Mouse (Mus musculus): Measurements from ENCODE around the gene Ttc29. TPM values are rescaled to one million over a fixed set of nuclear protein-coding genes. Genes with fewer than 3 reads are reported as not detected.
A peak's percentile ranks its signal among the peaks of the same experiment; 100 is the strongest.

The Ttc29 gene
- polyA plus RNA-seq (2015; fragmentation: Nextera tagmentation; extraction: Ambion mirVana), result not detected in 2 replicates

DNA sequence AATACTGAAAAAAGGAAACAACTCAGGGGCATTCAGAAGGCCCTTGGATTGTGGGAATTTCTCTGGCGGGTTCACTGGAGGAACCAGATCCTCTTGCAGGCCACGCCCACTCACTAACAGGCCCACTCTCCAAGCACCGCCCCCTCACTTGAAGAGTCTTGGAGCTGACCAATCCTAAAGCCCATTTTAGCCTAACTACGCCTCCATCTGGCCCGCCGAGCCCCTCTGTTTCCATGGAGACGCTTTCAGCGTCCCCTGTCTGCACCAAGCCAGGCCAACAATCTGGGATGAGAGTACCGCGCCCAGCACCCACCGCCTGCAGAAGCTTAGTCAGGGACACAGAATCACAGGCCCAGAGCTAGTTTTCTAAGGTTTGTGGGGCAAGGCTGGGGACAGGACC, at the start of gene Ttc29:
Gene Ttc29 (plus strand): TSS at position 224 of the 400 bp plus-strand sequence.
- Histone ChIP-seq H3K4me1 (replicated peaks) (peaks cover 4% of the 10 kb centered on the region), H3K4me3 (replicated peaks) (no peak within 1 kb of the TSS), H3K27ac (no peak within 1 kb of the TSS), H3K9ac (no peak within 1 kb of the TSS), H3K36me3 (no peaks in the 10 kb centered on the region), H3K27me3 (replicated peaks) (no peaks in the 10 kb centered on the region), H3K9me3 (no peaks in the 10 kb centered on the region), H3K4me2 (replicated peaks) (peak within 1 kb of the TSS; percentile 41)
- WGBS, result 1% methylated on average over 11 of the region's 11 CpGs
- peak; percentile 97 for ATAC-seq

DNA sequence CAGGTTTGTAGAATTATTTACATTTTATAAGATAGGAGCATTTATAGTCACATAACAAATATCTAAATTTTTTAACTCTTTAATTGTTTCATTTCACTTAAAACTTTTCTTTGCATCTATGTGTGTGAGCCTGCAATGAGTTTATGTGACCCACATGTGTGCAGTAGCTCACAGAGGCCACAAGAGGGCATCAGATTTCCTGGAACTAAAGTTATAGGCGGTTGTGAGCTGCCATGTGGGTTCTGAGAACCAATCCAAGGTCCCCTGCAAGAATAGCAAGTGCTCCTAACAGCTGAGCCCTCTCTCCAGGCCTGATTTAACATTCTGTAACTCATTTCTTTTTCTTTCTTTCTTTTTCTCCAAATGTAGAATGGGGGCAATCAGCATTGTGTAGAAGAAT, 41.7 kb upstream of the Ttc29 start:
- H3K4me1 ChIP-seq (replicated peaks), result no peaks in the 10 kb centered on the region
- no peak overlapping the region for H3K4me3 ChIP-seq (replicated peaks)
- H3K9ac ChIP-seq, result no peak overlapping the region
- 71% methylated on average over 1 of the region's 1 CpGs for WGBS
- H3K9me3 ChIP-seq, result no peaks in the 10 kb centered on the region
- ATAC-seq, result no peak
- no peak overlapping the region for H3K4me2 ChIP-seq (replicated peaks)
- H3K27me3 ChIP-seq (replicated peaks), result no peaks in the 10 kb centered on the region
- no peak overlapping the region for H3K27ac ChIP-seq
- H3K36me3 ChIP-seq, result no peaks in the 10 kb centered on the region

DNA sequence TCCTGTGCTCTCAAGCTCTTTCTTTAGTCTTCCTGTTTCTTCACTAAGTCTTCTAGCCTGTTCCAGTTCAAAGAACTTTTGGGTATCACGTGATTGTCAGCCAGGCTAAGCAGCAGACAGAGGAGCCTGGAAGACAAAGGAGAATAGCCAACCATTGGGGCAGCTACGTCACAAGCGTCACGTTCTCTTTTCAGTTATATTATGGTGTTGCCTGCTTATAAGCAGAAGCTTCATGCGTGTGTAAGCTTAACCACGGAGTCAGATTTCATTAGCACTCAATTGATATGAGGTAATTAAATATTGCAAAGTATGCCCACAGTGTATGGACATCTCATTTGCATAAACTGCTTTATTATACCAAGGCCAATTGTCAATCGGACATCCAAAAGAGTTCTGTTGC, 30.4 kb upstream of the Ttc29 start:
- no peak overlapping the region for H3K9ac ChIP-seq
- H3K9me3 ChIP-seq, result no peaks in the 10 kb centered on the region
- no peak overlapping the region for H3K27ac ChIP-seq
- no peaks in the 10 kb centered on the region for H3K27me3 ChIP-seq (replicated peaks)
- H3K36me3 ChIP-seq, result no peaks in the 10 kb centered on the region
- no peak overlapping the region for H3K4me3 ChIP-seq (replicated peaks)
- no peak overlapping the region for H3K4me2 ChIP-seq (replicated peaks)
- no peaks in the 10 kb centered on the region for H3K4me1 ChIP-seq (replicated peaks)
- 83% methylated on average over 7 of the region's 7 CpGs for WGBS
- ATAC-seq, result no peak

DNA sequence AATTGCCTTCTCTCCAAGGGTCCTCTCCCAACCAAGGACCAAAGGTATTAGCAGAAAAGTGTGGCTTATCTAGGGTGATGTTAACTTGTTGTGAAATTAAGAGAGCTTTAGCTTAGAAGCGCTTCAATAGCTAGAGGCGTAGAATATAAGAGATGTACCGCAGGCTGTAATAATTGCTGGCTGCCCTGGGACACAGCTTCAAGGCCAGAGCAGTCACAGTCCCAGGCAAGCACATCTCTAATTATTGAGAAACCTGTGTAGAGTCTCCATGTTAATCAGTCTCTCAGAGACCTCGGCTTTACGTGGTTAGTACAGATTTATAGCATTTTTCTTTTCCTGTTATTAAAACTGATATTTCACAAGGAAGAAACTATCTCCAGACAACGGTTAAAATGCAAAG, 29.7 kb upstream of the Ttc29 start:
- Histone ChIP-seq H3K4me2 (replicated peaks) (no peak overlapping the region), H3K27me3 (replicated peaks) (no peaks in the 10 kb centered on the region)
- 86% methylated on average over 6 of the region's 6 CpGs for WGBS

DNA sequence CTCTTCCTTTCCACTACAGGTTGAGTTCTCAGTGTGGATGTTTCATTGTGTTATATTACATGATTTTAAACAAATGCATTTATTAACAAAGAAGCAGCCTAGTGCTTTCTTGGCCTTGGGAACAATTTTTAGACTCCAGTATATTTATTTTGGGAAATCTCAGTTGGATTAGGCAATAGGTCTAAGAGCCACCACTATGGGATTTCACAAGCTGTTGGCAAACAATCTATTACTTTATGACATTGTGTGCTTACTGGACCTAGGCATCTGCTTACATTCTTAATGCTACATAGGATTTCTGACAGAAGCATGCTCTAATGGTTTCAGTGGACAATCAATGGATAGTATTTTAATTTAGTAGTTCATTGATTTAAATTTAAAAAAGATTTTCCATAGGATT, 26.0 kb upstream of the Ttc29 start:
- H3K27me3 ChIP-seq (replicated peaks), result no peaks in the 10 kb centered on the region
- H3K4me3 ChIP-seq (replicated peaks), result no peak overlapping the region
- H3K9me3 ChIP-seq, result no peaks in the 10 kb centered on the region
- H3K4me2 ChIP-seq (replicated peaks), result no peak overlapping the region
- H3K4me1 ChIP-seq (replicated peaks), result no peaks in the 10 kb centered on the region
- ATAC-seq, result no peak
- no peak overlapping the region for H3K27ac ChIP-seq
- H3K9ac ChIP-seq, result no peak overlapping the region
- no peaks in the 10 kb centered on the region for H3K36me3 ChIP-seq

More for the DNA sequence above, 29.7 kb upstream of the Ttc29 start:
- Histone ChIP-seq H3K9me3 (no peaks in the 10 kb centered on the region), H3K27ac (no peak overlapping the region), H3K36me3 (no peaks in the 10 kb centered on the region), H3K4me3 (replicated peaks) (no peak overlapping the region), H3K4me1 (replicated peaks) (no peaks in the 10 kb centered on the region), H3K9ac (no peak overlapping the region)
- no peak for ATAC-seq

DNA sequence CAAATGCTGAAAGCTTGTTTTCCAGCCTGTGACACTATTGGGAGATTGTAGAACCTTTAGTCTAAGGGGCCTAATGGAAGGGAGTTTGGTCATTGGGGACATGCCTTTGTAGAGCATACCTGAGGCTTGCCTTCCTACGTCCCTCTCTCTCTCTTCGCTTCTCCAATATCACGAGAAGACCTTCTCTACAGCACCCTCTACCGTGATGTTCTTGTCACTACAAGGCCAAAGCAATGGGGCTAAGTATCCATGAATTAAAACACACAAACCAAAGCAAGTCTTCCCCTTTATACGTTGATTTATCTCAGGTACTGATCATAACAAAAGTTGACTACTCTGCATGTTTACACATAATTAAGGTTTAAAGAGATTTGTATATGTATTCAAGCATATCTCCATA, 8.9 kb upstream of the Ttc29 start:
- ATAC-seq, result no peak
- 37% methylated on average over 5 of the region's 5 CpGs for WGBS
- no peaks in the 10 kb centered on the region for H3K27me3 ChIP-seq (replicated peaks)
- H3K9ac ChIP-seq, result no peak overlapping the region
- H3K9me3 ChIP-seq, result no peaks in the 10 kb centered on the region
- H3K27ac ChIP-seq, result no peak overlapping the region
- H3K4me2 ChIP-seq (replicated peaks), result no peak overlapping the region
- H3K4me1 ChIP-seq (replicated peaks), result no peaks in the 10 kb centered on the region
- no peaks in the 10 kb centered on the region for H3K36me3 ChIP-seq
- H3K4me3 ChIP-seq (replicated peaks), result no peak overlapping the region

DNA sequence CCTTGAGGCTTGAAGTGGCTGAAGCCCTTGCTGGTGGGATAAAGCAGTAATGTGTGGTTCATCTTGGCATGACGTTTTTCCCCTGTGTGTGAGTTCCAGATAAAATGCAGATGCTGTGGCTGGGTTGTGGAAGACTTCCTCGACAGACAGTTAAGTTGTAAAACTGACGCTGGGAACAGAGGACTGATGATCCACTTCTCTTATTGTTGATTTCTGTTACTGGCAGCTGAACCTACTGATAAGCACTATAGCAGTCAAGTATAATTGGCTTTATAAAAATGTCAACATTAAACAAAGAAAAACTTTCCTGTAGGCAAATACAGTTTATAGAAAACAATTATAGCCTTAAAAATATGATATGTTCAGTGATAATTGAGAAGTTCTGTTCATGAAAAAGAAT, 2.7 kb upstream of the Ttc29 start:
- no peaks in the 10 kb centered on the region for H3K27me3 ChIP-seq (replicated peaks)
- H3K4me2 ChIP-seq (replicated peaks), result no peak overlapping the region
- H3K9ac ChIP-seq, result no peak overlapping the region
- 28% methylated on average over 3 of the region's 3 CpGs for WGBS
- no peak for ATAC-seq
- no peak overlapping the region for H3K27ac ChIP-seq
- peaks cover 4% of the 10 kb centered on the region for H3K4me1 ChIP-seq (replicated peaks)
- no peak overlapping the region for H3K4me3 ChIP-seq (replicated peaks)
- H3K36me3 ChIP-seq, result no peaks in the 10 kb centered on the region
- H3K9me3 ChIP-seq, result no peaks in the 10 kb centered on the region

DNA sequence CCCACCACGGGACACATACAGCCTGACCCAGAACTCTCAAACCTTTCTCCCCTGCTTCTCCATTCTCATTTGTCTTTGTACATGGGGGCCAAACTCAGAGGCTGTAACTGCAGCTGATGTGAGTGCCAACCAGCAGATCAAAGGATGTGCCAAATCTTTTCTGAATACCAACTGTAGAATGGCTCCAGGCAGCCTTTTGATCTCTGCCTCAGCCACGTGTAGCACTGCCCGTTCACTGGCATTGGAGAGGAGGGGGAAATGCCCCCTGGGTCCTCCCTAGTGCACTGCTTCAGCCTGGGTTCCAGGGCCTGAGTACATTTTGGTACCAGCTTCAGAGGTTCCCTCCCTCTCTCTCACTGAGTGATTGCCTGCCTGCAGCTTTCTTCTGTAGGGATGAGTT, 1.5 kb downstream of the Ttc29 start:
- no peak overlapping the region for H3K9ac ChIP-seq
- H3K4me3 ChIP-seq (replicated peaks), result no peak overlapping the region
- no peaks in the 10 kb centered on the region for H3K36me3 ChIP-seq
- WGBS, result 28% methylated on average over 3 of the region's 3 CpGs
- ATAC-seq, result no peak
- no peaks in the 10 kb centered on the region for H3K9me3 ChIP-seq
- H3K4me2 ChIP-seq (replicated peaks), result no peak overlapping the region
- H3K27me3 ChIP-seq (replicated peaks), result no peaks in the 10 kb centered on the region
- H3K27ac ChIP-seq, result no peak overlapping the region
- H3K4me1 ChIP-seq (replicated peaks), result peaks cover 4% of the 10 kb centered on the region

DNA sequence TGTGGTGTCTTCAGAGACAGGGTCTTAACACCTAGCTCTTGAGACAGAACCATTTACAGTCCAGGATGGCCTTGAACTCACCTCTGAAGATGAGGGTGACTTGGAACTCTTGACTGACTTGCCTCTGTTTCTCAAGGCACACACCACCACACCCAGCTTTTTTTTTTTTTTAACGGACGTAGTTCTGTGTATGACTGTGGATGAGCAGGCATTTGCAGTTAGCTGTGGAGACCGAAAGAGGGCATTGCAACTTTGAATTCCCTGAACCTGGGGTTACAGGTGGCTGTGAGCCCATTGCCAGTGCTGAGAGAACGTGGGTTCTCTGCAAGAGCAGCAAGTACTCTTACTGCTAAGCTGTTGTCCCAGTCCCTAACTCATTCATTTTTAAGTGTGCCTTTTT, 13.0 kb downstream of the Ttc29 start:
- Histone ChIP-seq H3K4me3 (replicated peaks) (no peak overlapping the region), H3K27me3 (replicated peaks) (no peaks in the 10 kb centered on the region), H3K9ac (no peak overlapping the region), H3K4me1 (replicated peaks) (no peaks in the 10 kb centered on the region), H3K9me3 (no peaks in the 10 kb centered on the region), H3K36me3 (no peaks in the 10 kb centered on the region), H3K4me2 (replicated peaks) (no peak overlapping the region), H3K27ac (no peak overlapping the region)
- WGBS, result 73% methylated on average over 4 of the region's 4 CpGs
- ATAC-seq, result no peak

DNA sequence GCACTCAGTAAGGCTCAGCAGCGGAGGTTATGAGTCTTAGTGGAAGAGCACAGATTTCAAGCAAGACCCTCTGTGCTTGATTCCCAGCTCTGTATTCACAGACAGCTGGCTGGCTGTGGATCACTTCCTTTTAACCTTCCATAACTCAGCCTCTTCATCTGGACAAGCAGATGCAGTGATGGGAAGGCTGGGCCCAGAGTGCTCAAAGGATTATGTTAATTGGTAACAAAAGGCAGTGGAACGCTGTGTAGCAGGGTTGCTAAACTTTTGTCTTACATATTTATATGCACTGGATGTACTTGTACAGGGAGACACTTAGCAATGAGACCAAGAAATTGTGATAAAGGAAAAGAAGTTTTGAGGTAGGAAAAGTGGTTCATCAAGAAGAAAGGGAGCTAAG, 17.6 kb downstream of the Ttc29 start:
- Histone ChIP-seq H3K4me1 (replicated peaks) (no peaks in the 10 kb centered on the region), H3K36me3 (no peaks in the 10 kb centered on the region), H3K9me3 (no peaks in the 10 kb centered on the region), H3K27ac (no peak overlapping the region), H3K4me2 (replicated peaks) (no peak overlapping the region), H3K9ac (no peak overlapping the region), H3K4me3 (replicated peaks) (no peak overlapping the region), H3K27me3 (replicated peaks) (no peaks in the 10 kb centered on the region)
- 70% methylated on average over 2 of the region's 2 CpGs for WGBS
- ATAC-seq, result no peak

DNA sequence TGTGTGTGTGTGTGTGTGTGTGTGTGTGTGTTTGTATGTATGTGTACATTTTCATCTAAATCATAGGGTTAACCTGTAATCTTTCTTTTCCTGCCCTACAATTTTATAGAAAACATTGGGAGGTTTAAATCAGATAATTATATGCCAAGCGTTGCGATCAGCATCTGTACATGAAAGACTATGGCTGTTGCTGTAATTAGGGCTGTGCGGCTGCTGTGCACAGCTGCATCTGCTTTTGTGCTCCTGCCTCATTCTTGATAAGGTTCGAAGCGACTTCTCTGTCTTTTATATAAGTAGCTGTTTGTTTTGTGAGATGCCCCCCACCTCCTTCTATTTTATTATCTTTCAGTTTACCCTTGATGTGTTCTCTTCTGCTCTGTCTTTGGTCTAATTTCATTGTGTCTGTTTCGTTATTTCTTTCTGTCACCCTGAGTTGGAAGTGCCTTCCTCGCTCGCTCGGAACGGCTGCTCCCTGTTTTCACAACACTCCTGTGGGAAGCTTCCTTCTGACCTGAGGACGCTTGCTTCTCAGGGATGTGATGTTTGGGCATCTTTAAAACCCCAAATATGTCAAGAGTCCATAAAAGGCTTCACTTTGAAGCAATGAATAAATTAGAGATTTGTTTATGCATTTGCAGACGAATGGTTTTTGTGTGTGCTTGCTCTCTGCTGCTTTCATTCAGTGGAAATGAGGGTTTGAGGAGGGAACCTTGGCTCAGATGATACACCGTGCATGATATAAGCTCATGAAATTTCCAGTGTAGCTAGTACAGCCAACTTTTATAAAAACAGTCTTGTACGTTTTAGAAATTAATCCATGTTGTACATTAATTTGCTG, 20.0 kb downstream of the Ttc29 start:
- Histone ChIP-seq H3K27ac (no peak overlapping the region), H3K9ac (no peak overlapping the region), H3K4me1 (replicated peaks) (no peaks in the 10 kb centered on the region), H3K9me3 (no peaks in the 10 kb centered on the region), H3K27me3 (replicated peaks) (no peaks in the 10 kb centered on the region), H3K4me2 (replicated peaks) (no peak overlapping the region), H3K4me3 (replicated peaks) (no peak overlapping the region), H3K36me3 (no peaks in the 10 kb centered on the region)
- no peak for ATAC-seq
- WGBS, result 53% methylated on average over 14 of the region's 14 CpGs

DNA sequence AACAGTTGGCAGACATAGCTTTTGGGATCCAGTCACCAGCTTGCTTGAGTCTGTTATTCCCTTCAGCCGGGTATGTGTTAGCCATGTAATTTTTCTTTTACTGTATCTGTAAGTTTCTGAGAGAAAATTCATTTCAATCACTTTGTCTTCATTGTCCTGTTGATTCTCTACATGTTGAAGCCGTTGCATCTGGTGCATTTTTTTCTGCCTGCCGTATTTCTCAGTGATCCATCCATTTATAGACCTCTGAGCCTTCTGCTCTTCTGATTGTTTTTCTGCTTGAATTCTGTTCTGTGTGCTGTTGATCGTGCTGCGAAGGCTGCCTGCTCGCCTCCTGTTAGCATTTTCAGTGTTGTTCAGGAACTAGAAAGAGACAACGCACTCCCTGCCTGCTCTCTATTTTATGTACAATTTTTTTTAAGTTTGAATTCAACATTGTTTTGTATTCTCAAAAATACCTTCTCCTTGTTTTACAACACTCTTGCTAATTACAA, 20.7 kb downstream of the Ttc29 start:
- 64% methylated on average over 7 of the region's 7 CpGs for WGBS
- H3K4me1 ChIP-seq (replicated peaks), result no peaks in the 10 kb centered on the region
- no peaks in the 10 kb centered on the region for H3K27me3 ChIP-seq (replicated peaks)
- H3K9me3 ChIP-seq, result no peaks in the 10 kb centered on the region
- no peak overlapping the region for H3K27ac ChIP-seq
- no peak for ATAC-seq
- H3K4me2 ChIP-seq (replicated peaks), result no peak overlapping the region
- H3K36me3 ChIP-seq, result no peaks in the 10 kb centered on the region
- H3K9ac ChIP-seq, result no peak overlapping the region
- no peak overlapping the region for H3K4me3 ChIP-seq (replicated peaks)

DNA sequence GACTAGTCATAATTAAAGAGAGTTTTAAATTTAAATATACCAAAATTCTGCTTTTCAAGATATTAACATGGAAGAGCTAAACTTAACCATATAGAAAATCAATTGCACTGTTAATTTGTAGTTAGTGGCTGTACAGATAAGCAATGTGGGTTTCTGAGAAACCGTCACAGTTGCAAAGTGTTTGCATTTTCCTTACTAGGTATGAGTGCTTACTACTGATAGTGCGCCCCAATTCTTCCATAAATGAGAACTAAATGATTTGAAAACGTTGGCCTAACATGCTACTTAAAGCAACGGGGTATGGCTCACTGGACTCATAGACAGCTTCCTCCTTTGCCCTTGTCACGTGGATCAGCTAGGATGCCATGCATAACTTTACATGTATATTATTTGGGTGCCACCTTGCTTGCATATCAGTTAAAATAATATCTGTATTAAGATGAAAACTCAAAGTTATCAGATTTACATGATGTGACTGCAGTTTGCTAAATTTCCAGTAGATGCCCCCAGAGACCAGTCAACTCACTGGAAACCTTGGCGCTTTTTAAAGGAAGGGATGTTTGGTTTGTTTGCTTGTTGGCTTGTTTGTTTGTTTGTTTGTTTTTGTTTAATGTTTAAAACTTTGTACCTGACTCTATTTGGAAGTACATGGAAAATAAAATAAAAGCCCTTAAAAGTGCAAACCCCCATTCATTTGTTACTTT, 25.0 kb downstream of the Ttc29 start:
- H3K9me3 ChIP-seq, result no peaks in the 10 kb centered on the region
- no peak overlapping the region for H3K4me2 ChIP-seq (replicated peaks)
- no peak overlapping the region for H3K9ac ChIP-seq
- whole genome bisulfite sequencing, result 56% methylated on average over 6 of the region's 6 CpGs
- H3K27ac ChIP-seq, result no peak overlapping the region
- no peak overlapping the region for H3K4me3 ChIP-seq (replicated peaks)
- H3K27me3 ChIP-seq (replicated peaks), result no peaks in the 10 kb centered on the region
- no peak for ATAC-seq
- no peaks in the 10 kb centered on the region for H3K4me1 ChIP-seq (replicated peaks)
- H3K36me3 ChIP-seq, result no peaks in the 10 kb centered on the region
